Mouse (Mus musculus) liver, embryonic 14.5 days (tissue): Measurements from ENCODE around the gene Nav2. TPM values are rescaled to one million over a fixed set of nuclear protein-coding genes. Genes with fewer than 3 reads are reported as not detected.
A peak's percentile ranks its signal among the peaks of the same experiment; 100 is the strongest.

ENCODE experiments used
- ATAC-seq: fragments of 200-750 bp; cut with Nextera tagmentation; 2 replicates; pipeline ENCODE4 v1.8.0; 2017; ENCODE audit warnings: moderate number of reproducible peaks, mild to moderate bottlenecking, moderate library complexity; ENCODE audit not compliant: insufficient read depth
- DNase-seq, 3 experiments: peaks; one replicate each; pipeline ENCODE4 v3.0.0-alpha.2; 2012 to 2013; ENCODE audit warnings: low read depth in 3 of 3, low spot score in 3 of 3
- H3K27ac ChIP-seq: fragments of 300-500 bp; sonication (generic); 2 replicates; pipeline ENCODE4 v1.5.1; 2014; ENCODE audit warnings: moderate library complexity, mild to moderate bottlenecking, control low read depth, inconsistent platforms
- H3K27me3 ChIP-seq: fragments of 300-500 bp; sonication (generic); 2 replicates; pipeline ENCODE4 v1.6.1; 2014; ENCODE audit warnings: mild to moderate bottlenecking, low read length, moderate library complexity; ENCODE audit not compliant: control insufficient read depth, insufficient read depth
- H3K36me3 ChIP-seq: fragments of 300-500 bp; sonication (generic); replicated peaks from 2 replicates; pipeline ENCODE4 v1.6.1; 2014; ENCODE audit warnings: low read depth; ENCODE audit not compliant: control insufficient read depth, insufficient read depth
- H3K4me1 ChIP-seq, 2 experiments: fragments of 200-500 bp in 1 of 2; fragments of 300-500 bp in 1 of 2; sonication (generic) in 1 of 2; replicated peaks; 2 replicates each; pipeline ENCODE4 v1.6.1; 2012 to 2014; ENCODE audit warnings: antibody characterized with exemption in 1 of 2, inconsistent platforms in 1 of 2, low read length in 1 of 2; ENCODE audit not compliant: control insufficient read depth in 2 of 2, insufficient read depth in 2 of 2
- H3K4me2 ChIP-seq: fragments of 300-500 bp; sonication (generic); 2 replicates; pipeline ENCODE4 v1.6.1; 2014; ENCODE audit warnings: low read depth, mild to moderate bottlenecking, control low read depth, moderate library complexity
- H3K4me3 ChIP-seq, 2 experiments: fragments of 200-500 bp in 1 of 2; fragments of 300-500 bp in 1 of 2; sonication (generic) in 1 of 2; 2 replicates each; pipeline ENCODE4 v1.5.1; 2012 to 2014; ENCODE audit warnings: low read depth in 2 of 2, low read length in 2 of 2, mild to moderate bottlenecking in 2 of 2, control low read depth in 1 of 2, inconsistent platforms in 1 of 2, moderate library complexity in 1 of 2; ENCODE audit not compliant: insufficient read depth in 1 of 2
- H3K9ac ChIP-seq: fragments of 300-500 bp; sonication (generic); replicated peaks from 2 replicates; pipeline ENCODE4 v1.6.1; 2014; ENCODE audit warnings: mild to moderate bottlenecking, control low read depth, moderate library complexity
- H3K9me3 ChIP-seq: fragments of 300-500 bp; sonication (generic); 2 replicates; pipeline ENCODE4 v1.6.1; 2016; ENCODE audit warnings: low read length, mixed read lengths; ENCODE audit not compliant: control insufficient read depth
- CTCF ChIP-seq: IDR thresholded peaks from 2 replicates; pipeline ENCODE4 v1.5.1; 2016; ENCODE audit warnings: antibody characterized with exemption, low read depth, control low read depth
- EP300 ChIP-seq: IDR thresholded peaks from 2 replicates; pipeline ENCODE4 v1.6.1; 2016; ENCODE audit warnings: antibody characterized with exemption, low read depth
- WGBS: fragments of 180-500 bp; shearing (Covaris S2); extraction: QIAGEN DNeasy Blood & Tissue Kit; methylation state at CpG from one replicate; pipeline ENCODE4 v1.1.7; 2014; ENCODE audit not compliant: insufficient replicate concordance; 5-methylcytosine and 5-hydroxymethylcytosine counted together
- polyA plus RNA-seq, 2 experiments: library from polyadenylated mRNA; depleted of rRNA in 1 of 2; stranded (reverse) in 1 of 2; unstranded in 1 of 2; fragments of >200 nt; fragmentation: Nextera tagmentation in 1 of 2; extraction: Ambion mirVana in 1 of 2; gene quantifications; 2 replicates each; pipeline versions ENCODE4 v1.2.1 to v1.2.3; 2012 to 2014

Gene Nav2
- polyA plus RNA-seq, 2 experiments, result 1.5 to 1.6 TPM

DNA sequence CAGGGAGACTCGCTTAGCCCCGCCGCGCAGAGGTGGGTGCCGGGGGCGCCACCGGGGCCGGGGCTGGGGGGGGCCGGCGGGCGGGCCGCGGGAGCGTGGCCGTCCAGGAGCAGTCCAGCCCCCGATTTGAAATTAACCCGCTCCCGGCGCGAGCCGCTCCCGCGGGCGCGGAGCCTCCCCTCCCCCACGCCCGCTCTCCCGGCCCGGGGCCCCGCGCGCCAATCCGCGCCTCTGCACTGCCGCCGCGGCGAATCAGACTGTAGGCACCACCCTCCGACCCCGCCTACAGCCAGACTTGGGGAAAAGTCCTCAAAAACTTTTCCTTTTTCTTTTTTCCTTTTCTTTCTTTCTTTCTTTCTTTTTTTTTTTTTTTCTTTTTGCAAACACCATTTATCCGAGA, 27.0 kb upstream of the Nav2 start, which contains the start of gene E2f8:
Gene E2f8 (minus strand): TSS at position 111 of the 400 bp plus-strand sequence.
- DNase-seq, result peak; percentile 70 to 73 (median 72)
- H3K27ac ChIP-seq, result peak within 1 kb of the TSS; percentile 70
- H3K9me3 ChIP-seq, result no peaks in the 10 kb centered on the region
- no peak for TF ChIP-seq CTCF
- TF ChIP-seq EP300, result no peak
- peak within 1 kb of the TSS; percentile 83 to 99 for H3K4me3 ChIP-seq
- peaks cover 31% of the 10 kb centered on the region for H3K36me3 ChIP-seq
- H3K4me2 ChIP-seq, result peak within 1 kb of the TSS; percentile 96
- peaks cover 12 to 13% of the 10 kb centered on the region in 2 experiments for H3K4me1 ChIP-seq
- peak within 1 kb of the TSS; percentile 98 for H3K9ac ChIP-seq
- H3K27me3 ChIP-seq, result peaks cover 10% of the 10 kb centered on the region
- WGBS, result under 1% methylated on average over 37 of the region's 41 CpGs
- peak; percentile 77 for ATAC-seq

DNA sequence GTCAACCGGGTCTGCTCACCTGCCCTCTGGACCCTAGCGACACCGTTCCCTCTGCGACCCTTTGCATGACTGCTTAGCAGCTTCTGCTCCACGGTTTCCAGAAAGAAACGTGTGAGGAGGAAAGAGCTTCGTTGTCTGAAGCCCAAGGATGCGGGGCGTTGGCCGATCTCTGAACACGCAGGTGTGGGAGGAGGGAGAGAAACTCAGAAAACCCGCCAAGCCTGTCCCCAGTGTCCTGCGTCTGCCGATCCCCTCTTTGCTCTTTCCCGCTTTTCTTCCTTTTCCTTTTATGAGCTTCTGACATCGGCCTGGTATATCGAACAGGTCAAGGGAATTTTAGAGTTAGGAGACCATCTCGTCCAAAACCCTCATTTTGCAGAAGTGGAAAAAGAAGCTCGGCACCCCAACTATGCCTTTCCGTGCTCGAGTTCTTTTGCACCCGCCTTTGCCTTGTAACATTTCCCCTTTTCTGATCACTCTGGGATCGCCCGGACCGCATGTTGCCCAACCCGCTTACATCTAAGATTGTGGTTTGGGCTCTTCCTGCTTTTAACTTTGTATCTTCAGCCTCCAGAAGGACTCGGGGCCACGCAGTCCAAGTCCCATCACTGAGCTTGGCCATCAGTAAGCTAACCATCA, 26.4 kb upstream of the Nav2 start:
- peaks cover 12 to 13% of the 10 kb centered on the region in 2 experiments for H3K4me1 ChIP-seq
- H3K4me3 ChIP-seq, result peak overlapping the region; percentile 81 to 83
- peaks cover 10% of the 10 kb centered on the region for H3K27me3 ChIP-seq
- under 1% methylated on average over 28 of the region's 28 CpGs for WGBS
- DNase-seq (peak in 1 of 3 experiments; percentile 33), ATAC-seq (no peak)
- peak overlapping the region; percentile 18 for H3K27ac ChIP-seq
- no peak for TF ChIP-seq CTCF
- peaks cover 25% of the 10 kb centered on the region for H3K36me3 ChIP-seq
- peak overlapping the region; percentile 88 for H3K9ac ChIP-seq
- H3K4me2 ChIP-seq, result peak overlapping the region; percentile 76
- no peaks in the 10 kb centered on the region for H3K9me3 ChIP-seq

DNA sequence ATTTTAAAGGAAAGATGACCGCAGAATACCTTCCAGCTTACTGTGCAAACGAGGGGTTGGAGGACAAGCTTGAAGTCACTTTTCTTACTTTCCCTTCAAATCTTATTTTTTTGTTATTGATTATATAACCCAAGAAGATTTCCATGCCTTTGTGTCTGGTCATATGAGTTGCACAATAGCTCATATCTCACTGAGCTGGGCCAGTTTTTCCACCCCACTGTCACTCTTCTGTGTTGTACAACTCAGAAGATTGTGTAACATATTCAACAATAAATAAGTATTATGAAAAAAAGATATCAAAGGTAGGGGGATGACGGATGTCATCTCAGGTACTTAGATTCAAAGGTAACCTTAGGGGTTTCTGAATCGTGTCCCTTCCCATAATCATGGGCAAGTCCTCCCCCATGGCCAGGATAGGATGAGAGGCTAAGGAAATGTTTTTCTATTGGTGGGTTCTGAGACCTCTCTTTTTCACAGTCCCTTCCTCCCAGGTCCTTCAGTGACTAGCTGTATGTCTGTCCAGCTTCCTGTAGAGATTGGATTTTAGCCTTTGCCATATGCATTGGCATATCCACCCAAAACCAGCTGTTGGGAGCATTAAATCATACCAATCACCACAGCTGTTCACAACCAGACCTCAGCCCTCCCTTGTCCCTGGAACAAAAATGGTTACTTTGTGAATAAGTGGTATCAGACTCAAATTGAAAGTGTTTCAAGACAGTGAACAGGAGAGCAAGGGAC, 24.8 kb upstream of the Nav2 start:
- H3K4me3 ChIP-seq, result no peak overlapping the region
- H3K27ac ChIP-seq, result no peak overlapping the region

DNA sequence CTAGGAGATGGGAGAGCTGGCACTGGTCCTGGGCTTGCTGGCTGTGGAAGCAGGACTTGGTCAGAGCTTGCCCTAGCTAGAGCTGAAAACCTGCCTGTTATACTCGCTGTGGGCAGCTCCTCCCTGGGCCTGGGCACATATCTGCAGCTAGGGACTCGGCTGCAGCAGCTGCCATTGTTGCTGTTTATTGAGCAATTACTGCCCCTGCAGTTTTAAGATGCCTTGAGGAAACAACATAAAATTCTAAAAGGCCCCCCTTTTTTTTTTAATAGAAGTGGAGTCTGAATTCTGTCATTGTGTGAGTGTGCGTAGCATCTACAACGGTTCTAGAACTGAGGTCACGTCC, 24.3 kb upstream of the Nav2 start:
- Histone ChIP-seq H3K36me3 (peaks cover 5% of the 10 kb centered on the region), H3K4me1 (peaks cover 9 to 11% of the 10 kb centered on the region in 2 experiments), H3K27ac (no peak overlapping the region), H3K27me3 (peaks cover 10% of the 10 kb centered on the region), H3K9me3 (no peaks in the 10 kb centered on the region), H3K4me3 (no peak overlapping the region), H3K9ac (no peak overlapping the region), H3K4me2 (no peak overlapping the region)
- ATAC-seq, result no peak
- DNase-seq, result no peak
- 61% methylated on average over 5 of the region's 5 CpGs for WGBS
- TF ChIP-seq EP300, result no peak
- no peak for TF ChIP-seq CTCF

More for the DNA sequence above, 24.8 kb upstream of the Nav2 start:
- DNase-seq (no peak), ATAC-seq (no peak)
- H3K9me3 ChIP-seq, result no peaks in the 10 kb centered on the region
- no peak overlapping the region for H3K9ac ChIP-seq
- H3K4me2 ChIP-seq, result no peak overlapping the region
- TF ChIP-seq CTCF (no peak), EP300 (no peak)
- peaks cover 9% of the 10 kb centered on the region for H3K36me3 ChIP-seq
- H3K4me1 ChIP-seq, result peaks cover 12 to 13% of the 10 kb centered on the region in 2 experiments
- WGBS, result 62% methylated on average over 4 of the region's 4 CpGs
- H3K27me3 ChIP-seq, result peaks cover 10% of the 10 kb centered on the region

DNA sequence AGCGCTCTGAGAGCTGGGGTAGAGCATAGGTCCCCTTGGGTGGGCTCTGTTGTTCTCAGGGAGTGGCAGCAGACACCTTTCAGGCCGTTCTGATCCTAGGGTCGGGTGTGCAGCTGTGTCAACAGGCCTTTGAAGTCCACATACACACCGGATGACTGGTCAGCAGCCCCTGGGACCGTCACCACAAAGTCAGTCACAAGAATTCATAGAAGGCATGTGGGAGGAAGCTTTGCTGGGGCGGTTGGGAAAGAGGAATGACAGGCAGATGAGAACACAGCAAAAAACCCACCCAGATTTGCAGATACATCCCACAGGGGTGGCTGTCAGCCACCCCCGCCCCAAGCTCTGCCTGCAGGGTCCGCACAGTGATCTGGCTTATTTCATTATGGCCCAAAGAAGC, 20.5 kb upstream of the Nav2 start:
- H3K4me3 ChIP-seq, result no peak overlapping the region
- no peaks in the 10 kb centered on the region for H3K36me3 ChIP-seq
- peaks cover 8% of the 10 kb centered on the region for H3K27me3 ChIP-seq
- ATAC-seq (no peak), DNase-seq (no peak)
- WGBS, result 31% methylated on average over 8 of the region's 8 CpGs
- TF ChIP-seq CTCF (no peak), EP300 (no peak)
- no peaks in the 10 kb centered on the region for H3K9me3 ChIP-seq
- no peaks in the 10 kb centered on the region for H3K4me1 ChIP-seq
- no peak overlapping the region for H3K9ac ChIP-seq
- H3K27ac ChIP-seq, result no peak overlapping the region
- H3K4me2 ChIP-seq, result no peak overlapping the region
